Mouse (Mus musculus) forebrain, postnatal 0 days (tissue): ENCODE measurements around the gene Exoc3l2. TPM values are rescaled to one million over a fixed set of nuclear protein-coding genes. Genes with fewer than 3 reads are reported as not detected.

Experiments used
- ATAC-seq: fragments of 200-750 bp; cut with Nextera tagmentation; 2 replicates; pipeline ENCODE4 v1.8.0; 2017; ENCODE audit warnings: mild to moderate bottlenecking, moderate library complexity
- DNase-seq: peaks from one replicate; pipeline ENCODE4 v3.0.0-alpha.2; 2015
- H3K27ac ChIP-seq: fragments of 300-500 bp; sonication (generic); 2 replicates; pipeline ENCODE4 v1.5.1; 2014; ENCODE audit warnings: low read depth, mild to moderate bottlenecking, antibody characterized with exemption, low read length, moderate library complexity, mixed read lengths
- H3K27me3 ChIP-seq: fragments of 300-500 bp; sonication (generic); 2 replicates; pipeline ENCODE4 v1.6.1; 2014; ENCODE audit warnings: mild to moderate bottlenecking, low read length, mixed read lengths; ENCODE audit not compliant: insufficient read depth
- H3K36me3 ChIP-seq: fragments of 300-500 bp; sonication (generic); 2 replicates; pipeline ENCODE4 v1.6.1; 2014; ENCODE audit warnings: mild to moderate bottlenecking, moderate library complexity; ENCODE audit not compliant: insufficient read depth
- H3K4me1 ChIP-seq: fragments of 300-500 bp; sonication (generic); 2 replicates; pipeline ENCODE4 v1.6.1; 2014; ENCODE audit warnings: antibody characterized with exemption; ENCODE audit not compliant: insufficient read depth
- H3K4me2 ChIP-seq: fragments of 300-500 bp; sonication (generic); 2 replicates; pipeline ENCODE4 v1.6.1; 2014; ENCODE audit warnings: low read depth, mild to moderate bottlenecking, moderate library complexity
- H3K4me3 ChIP-seq: fragments of 300-500 bp; sonication (generic); 2 replicates; pipeline ENCODE4 v1.5.1; 2014; ENCODE audit warnings: low read depth, low read length, mixed read lengths
- H3K9ac ChIP-seq: fragments of 300-500 bp; sonication (generic); 2 replicates; pipeline ENCODE4 v1.6.1; 2014; ENCODE audit warnings: mild to moderate bottlenecking
- H3K9me3 ChIP-seq: fragments of 300-500 bp; sonication (generic); 2 replicates; pipeline ENCODE4 v1.6.1; 2016; ENCODE audit warnings: low read length
- CTCF ChIP-seq: sonication (generic); IDR thresholded peaks from 2 replicates; pipeline ENCODE4 v1.5.1; 2016; ENCODE audit warnings: antibody characterized with exemption, control low read depth, low read depth
- WGBS: fragments of 180-500 bp; shearing (Covaris S2); extraction: QIAGEN DNeasy Blood & Tissue Kit; methylation state at CpG from one replicate; pipeline ENCODE4 v1.1.7; 2014; 5-methylcytosine and 5-hydroxymethylcytosine counted together
- polyA plus RNA-seq: library from polyadenylated mRNA; unstranded; fragments of >200 nt; fragmentation: Nextera tagmentation; extraction: Ambion mirVana; gene quantifications from 2 replicates; pipeline ENCODE4 v1.2.1, GENCODE M21; 2015
- total RNA-seq: library from RNA; depleted of rRNA; stranded (reverse); fragments of >200 nt; gene quantifications from 2 replicates; pipeline ENCODE4 v1.2.3, GENCODE M21; 2014

Exoc3l2 gene
- total and polyA plus RNA-seq, 2 experiments from 2014 or later: 0.14 to 0.38 TPM

- ATAC-seq (no peak), DNase-seq (no peak)
- Histone ChIP-seq H3K9ac (no peak overlapping the region), H3K4me2 (no peak overlapping the region), H3K9me3 (no peaks in the 10 kb centered on the region), H3K4me3 (no peak overlapping the region), H3K36me3 (peaks cover 60% of the 10 kb centered on the region), H3K4me1 (no peaks in the 10 kb centered on the region), H3K27me3 (no peaks in the 10 kb centered on the region), H3K27ac (no peak overlapping the region)
- WGBS: 82% methylated on average over 10 of the region's 10 CpGs
- TF ChIP-seq CTCF: no peak
Observed at GRCm38 (mm10) chr7:19531077-19531476, 67.9 kb downstream of the Exoc3l2 start.

DNA sequence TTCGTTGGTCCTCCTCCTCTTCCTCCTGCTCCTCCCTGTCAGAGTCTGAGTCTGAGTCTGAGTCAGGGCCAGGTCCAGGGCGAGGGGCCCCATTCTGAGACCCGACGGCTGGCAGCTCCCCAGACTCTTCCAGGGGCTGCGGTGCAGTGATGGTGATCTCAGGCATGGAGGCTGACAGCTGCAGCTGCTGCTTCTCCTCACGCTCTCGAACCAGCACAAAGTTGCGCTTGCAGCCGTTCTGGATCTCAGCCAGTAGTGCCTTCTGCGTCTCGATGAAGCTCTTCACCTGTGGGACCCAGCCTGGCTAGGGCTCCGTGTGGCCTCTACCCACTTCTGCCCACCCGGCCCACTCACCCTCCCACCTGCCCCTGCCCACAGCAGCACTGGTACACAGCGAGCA lies 69.1 kb downstream of the Exoc3l2 start:
- Histone ChIP-seq H3K9ac (no peak overlapping the region), H3K4me1 (no peaks in the 10 kb centered on the region), H3K4me3 (no peak overlapping the region), H3K36me3 (peaks cover 60% of the 10 kb centered on the region), H3K27ac (no peak overlapping the region), H3K9me3 (no peaks in the 10 kb centered on the region), H3K27me3 (no peaks in the 10 kb centered on the region), H3K4me2 (no peak overlapping the region)
- WGBS: 84% methylated on average over 14 of the region's 14 CpGs
- no peak for DNase-seq
- no peak for TF ChIP-seq CTCF
- ATAC-seq: no peak

DNA sequence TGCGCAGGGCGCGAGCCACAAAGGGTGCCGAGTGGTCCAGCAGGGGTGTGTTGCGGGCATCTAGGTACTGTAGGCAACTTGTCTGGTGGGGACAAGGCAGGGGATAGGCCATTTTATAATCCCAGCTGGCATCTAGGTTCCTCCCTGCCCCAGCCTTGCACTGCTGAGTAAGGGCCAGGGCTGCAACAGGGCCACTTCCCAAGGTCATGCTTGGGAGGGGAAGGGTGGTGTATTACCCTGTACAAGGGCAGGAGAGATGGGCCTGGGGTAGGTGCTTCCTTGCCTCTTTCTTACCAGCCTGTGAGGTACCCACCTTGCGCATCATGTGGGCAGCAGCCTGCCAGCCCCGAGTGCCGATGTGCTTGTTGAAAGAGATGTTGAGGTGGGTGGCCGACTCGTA lies 71.5 kb downstream of the Exoc3l2 start:
- TF ChIP-seq CTCF: no peak
- H3K9me3 ChIP-seq: no peaks in the 10 kb centered on the region
- H3K4me3 ChIP-seq: no peak overlapping the region
- no peak overlapping the region for H3K9ac ChIP-seq
- DNase-seq (no peak), ATAC-seq (no peak)
- H3K27me3 ChIP-seq: no peaks in the 10 kb centered on the region
- H3K4me1 ChIP-seq: no peaks in the 10 kb centered on the region
- H3K4me2 ChIP-seq: no peak overlapping the region
- H3K27ac ChIP-seq: no peak overlapping the region
- H3K36me3 ChIP-seq: peaks cover 52% of the 10 kb centered on the region
- 93% methylated on average over 10 of the region's 10 CpGs for WGBS

DNA sequence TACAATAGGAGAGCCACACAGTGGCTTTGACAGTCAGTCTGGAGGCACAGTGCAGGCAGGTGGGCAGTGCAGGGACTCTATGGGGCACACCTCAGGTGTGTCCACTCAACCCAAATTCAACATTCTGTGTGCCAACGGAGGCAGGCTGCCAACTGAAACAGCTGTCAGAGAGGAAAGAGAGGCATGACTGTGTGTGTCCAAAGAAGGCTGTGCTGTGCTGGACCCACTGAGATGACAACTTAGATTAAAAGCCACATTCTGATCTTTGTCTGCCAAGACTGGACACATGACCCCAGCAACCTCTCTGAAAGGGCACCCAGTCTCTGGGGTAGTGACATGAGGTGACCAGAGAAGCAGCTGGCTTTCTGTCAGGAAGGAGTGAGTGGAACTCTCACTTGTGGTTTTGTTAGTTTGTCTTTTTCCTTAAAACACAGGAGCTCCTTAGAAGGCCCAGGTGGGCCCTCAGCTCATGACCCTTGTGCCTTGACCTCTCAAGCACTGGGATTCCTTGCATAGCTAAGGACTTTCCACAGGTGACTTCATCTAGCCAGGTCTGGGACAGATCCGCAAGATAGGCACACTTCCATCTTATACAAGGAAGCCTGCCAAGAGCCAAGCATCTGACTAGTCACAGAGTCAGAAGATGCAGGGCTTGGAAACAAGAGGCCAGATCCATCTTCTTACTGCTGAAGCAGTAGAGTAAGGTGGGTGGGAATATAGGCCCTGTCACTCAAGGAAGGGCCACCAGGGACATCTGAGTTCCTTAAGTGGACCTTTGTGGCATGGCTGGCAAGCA lies 77.8 kb downstream of the Exoc3l2 start:
- Histone ChIP-seq H3K36me3 (no peaks in the 10 kb centered on the region), H3K4me1 (0 out of 2 replicates have a peak, but pooled peaks cover 3% of the 10 kb centered on the region), H3K4me3 (no peak overlapping the region), H3K27me3 (no peaks in the 10 kb centered on the region), H3K9ac (no peak overlapping the region), H3K4me2 (no peak overlapping the region), H3K27ac (0 out of 2 replicates have a peak overlapping the region, but pooled peaks have one; percentile 50), H3K9me3 (no peaks in the 10 kb centered on the region)
- no peak for ATAC-seq
- no peak for DNase-seq
- no peak for TF ChIP-seq CTCF
- 71% methylated on average over 2 of the region's 2 CpGs for WGBS

GRCm38 (mm10) chr7:19541681-19542154 lies 78.6 kb downstream of the Exoc3l2 start:
- ATAC-seq (peak; percentile 17), DNase-seq (no peak)
- 0 out of 2 replicates have a peak, but pooled peaks cover 3% of the 10 kb centered on the region for H3K4me1 ChIP-seq
- no peaks in the 10 kb centered on the region for H3K27me3 ChIP-seq
- peak overlapping the region; percentile 50; the same call in 1 of the 2 replicates for H3K27ac ChIP-seq
- no peak overlapping the region for H3K4me2 ChIP-seq
- WGBS: 53% methylated on average over 7 of the region's 7 CpGs
- H3K9ac ChIP-seq: no peak overlapping the region
- H3K4me3 ChIP-seq: no peak overlapping the region
- TF ChIP-seq CTCF: no peak
- no peaks in the 10 kb centered on the region for H3K9me3 ChIP-seq
- no peaks in the 10 kb centered on the region for H3K36me3 ChIP-seq

DNA sequence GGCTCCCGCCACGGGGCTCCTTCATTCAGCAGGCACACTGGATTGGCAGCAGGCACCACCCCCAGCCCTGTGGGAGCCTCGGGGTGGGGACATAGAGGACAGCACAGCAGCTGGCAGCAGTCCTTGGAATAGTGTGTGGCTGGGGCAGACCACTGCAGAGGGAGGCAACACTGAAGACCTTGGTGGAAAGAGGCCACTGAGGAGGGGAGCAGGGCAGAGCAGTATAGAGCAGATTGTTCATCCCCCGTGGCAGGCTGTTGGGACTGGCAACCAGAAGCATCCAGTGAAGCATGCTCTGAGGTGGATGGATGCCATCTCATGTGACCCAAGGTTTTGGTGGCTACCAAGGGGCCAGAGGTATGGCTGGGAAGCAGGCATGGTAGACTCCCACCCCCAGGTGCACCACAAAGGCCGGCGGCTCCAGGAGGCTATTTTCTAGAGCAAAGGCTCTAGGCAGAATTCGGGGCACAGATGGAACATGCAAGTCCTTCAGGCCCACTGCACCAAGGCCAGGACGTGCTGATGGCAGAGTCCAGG lies 79.1 kb downstream of the Exoc3l2 start:
- Histone ChIP-seq H3K27me3 (no peaks in the 10 kb centered on the region), H3K36me3 (no peaks in the 10 kb centered on the region), H3K9ac (no peak overlapping the region), H3K4me1 (0 out of 2 replicates have a peak, but pooled peaks cover 3% of the 10 kb centered on the region), H3K4me3 (no peak overlapping the region), H3K27ac (peak overlapping the region; percentile 50; the same call in 1 of the 2 replicates), H3K9me3 (no peaks in the 10 kb centered on the region), H3K4me2 (no peak overlapping the region)
- peak; percentile 59 for DNase-seq
- no peak for TF ChIP-seq CTCF
- peak; percentile 88 for ATAC-seq
- WGBS: 41% methylated on average over 8 of the region's 8 CpGs

DNA sequence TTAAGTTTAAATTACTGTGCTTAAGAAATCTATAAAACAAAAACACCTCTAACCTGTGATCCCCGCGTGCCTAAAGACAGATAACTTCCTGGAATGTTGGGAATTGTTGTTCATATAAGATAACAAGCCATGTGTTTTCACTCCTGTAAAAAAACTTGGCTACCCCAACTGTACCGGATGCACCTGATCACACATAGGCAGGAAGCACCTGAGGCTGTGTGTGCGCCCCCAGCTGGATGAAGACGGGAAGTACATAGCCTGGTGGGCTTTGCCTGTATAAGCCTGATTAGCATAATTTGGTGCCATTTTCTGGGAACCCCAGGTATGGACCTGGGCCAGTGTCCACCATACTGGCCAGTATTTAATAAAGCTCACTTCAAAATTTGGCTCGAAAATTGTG lies 80.5 kb downstream of the Exoc3l2 start:
- DNase-seq: peak; percentile 11

More for the DNA sequence above, 80.5 kb downstream of the Exoc3l2 start:
- Histone ChIP-seq H3K4me2 (no peak overlapping the region), H3K27ac (no peak overlapping the region), H3K4me1 (0 out of 2 replicates have a peak, but pooled peaks cover 3% of the 10 kb centered on the region), H3K4me3 (no peak overlapping the region), H3K9me3 (no peaks in the 10 kb centered on the region), H3K27me3 (no peaks in the 10 kb centered on the region), H3K9ac (no peak overlapping the region), H3K36me3 (no peaks in the 10 kb centered on the region)
- 56% methylated on average over 6 of the region's 6 CpGs for WGBS
- TF ChIP-seq CTCF: peak; percentile 60
- ATAC-seq: no peak
